Mouse (Mus musculus): Measurements from ENCODE around the gene Gm20388.

Gene Gm20388

DNA sequence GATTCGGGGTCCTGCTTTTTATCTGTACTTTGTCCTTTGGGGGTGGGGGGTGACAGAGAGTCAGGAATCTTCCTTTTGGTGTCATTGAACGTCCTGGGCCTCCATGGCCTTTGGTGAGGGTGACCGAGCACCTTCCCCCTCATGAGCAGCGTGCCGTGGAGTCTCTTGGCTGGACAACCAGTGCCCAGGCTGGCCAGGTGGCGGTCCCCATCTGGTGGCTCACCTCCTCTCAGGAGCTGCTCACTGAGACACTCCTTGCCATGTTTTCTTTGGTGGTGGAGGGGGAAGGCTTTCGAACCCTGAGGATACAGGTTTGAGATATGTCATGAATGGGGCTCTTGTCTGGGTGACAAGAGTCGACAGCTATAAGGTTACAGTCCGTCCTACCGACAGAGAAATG, 139.7 kb downstream of the Gm20388 start:
- DNase-seq: no peak

GRCm38 (mm10) chr8:120051006-120051405, 140.4 kb downstream of the Gm20388 start:
- DNase-seq: no peak

- no peak for DNase-seq
Measured at GRCm38 (mm10) chr8:120051908-120052307, 141.3 kb downstream of the Gm20388 start.

- DNase-seq: no peak
Measured at GRCm38 (mm10) chr8:120052318-120052717, 141.7 kb downstream of the Gm20388 start.

DNA sequence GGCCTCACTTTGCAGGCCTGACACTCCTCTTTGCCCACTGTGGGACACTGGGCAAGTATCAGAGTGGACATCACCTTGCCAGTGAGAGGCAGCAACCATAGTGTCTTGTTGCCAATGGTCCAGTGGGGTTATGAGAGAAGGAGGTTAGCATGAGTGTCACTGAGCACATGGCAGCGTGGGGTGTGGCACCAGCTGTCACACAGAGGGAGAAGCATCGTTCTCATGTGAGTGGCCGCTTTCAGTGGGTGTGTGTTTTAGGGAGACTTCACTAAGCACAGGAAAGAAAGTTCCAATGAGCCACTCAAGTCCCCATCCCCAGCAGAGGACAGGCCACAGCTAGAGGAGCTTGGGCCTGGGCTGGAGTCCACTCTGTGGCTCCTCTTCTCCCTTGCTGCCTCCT, 144.2 kb downstream of the Gm20388 start:
- DNase-seq: no peak

- no peak for DNase-seq
Measured at GRCm38 (mm10) chr8:120057078-120057477, 146.4 kb downstream of the Gm20388 start.

DNA sequence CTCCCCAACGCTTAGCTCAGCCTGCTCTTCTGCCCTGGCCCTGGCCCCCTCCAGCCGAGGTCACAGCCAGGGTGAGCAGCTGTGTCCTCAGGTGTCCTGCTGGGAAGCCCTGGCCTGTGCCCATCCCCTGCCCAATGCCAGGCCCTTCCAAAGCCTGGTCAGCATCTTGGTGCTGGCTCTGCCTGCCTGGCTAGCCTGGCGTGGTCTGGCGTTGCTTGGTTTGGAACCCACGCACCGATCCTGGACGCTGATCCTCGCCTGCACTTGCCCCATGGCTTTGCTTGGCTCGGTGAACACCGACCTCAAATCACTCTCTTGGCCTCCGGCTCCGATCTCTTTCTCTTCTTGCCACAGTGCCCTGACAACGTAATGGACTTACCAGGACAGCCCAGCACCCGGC, 152.1 kb downstream of the Gm20388 start:
- no peak for DNase-seq

GRCm38 (mm10) chr8:120063326-120063725, 152.7 kb downstream of the Gm20388 start:
- no peak for DNase-seq

- DNase-seq: no peak
Measured at GRCm38 (mm10) chr8:120065611-120066010, 155.0 kb downstream of the Gm20388 start.

DNA sequence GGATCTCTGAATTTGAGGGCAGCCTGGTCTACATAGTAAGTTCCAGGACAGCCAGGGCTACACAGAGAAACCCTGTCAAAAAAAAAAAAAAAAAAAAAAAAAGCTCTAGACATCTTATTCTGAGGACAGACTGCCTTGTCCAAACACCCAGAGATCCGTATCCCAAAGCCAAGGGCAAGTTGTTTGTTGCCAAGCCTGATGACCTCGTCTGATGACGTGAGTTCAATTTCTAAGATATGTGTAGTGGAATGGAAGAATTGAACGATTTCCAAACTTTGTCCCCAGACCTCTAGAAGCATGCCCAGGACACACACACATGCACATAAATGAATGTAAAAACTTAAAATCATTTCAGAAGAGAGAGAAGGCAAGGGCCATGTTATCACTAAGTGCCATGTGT, 155.6 kb downstream of the Gm20388 start:
- no peak for DNase-seq

DNA sequence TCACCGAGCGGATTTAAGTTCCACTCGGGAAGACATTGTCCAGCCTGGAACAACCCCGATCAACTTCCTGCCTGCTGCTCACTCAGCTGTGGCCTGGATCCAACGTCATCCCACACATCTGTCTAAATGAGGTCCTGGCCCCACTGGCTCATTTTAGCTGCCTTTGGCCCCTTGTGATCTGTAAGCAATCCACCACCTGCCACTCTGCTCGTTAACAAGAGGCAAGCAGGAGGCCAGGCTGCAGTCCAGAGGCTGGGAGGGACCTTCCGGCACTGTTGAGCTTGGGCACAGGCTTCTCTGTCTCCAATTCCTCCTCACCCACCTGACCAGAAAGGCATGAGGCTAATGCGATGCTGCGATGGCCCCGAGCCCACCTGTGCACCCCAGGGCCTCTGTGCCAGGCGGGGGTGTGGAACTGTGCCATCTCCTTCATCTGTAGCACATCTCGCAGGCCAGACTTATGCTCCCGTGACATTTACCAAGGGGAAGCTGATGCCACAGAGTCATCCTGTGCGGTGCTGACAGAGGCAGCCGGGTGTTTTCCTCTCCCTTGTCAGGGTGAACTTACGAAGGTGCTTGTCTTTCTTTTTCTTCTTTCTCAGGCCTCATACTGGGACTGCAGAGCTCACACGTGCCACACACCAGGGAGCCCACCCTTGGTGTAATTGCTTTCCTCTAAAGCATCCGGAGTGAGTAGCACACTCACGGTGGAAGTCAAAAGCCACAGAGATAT, 157.5 kb downstream of the Gm20388 start:
- DNase-seq: peak; percentile 68 to 70

- DNase-seq: peak; percentile 93 to 94
Measured at GRCm38 (mm10) chr8:120071684-120072083, 161.0 kb downstream of the Gm20388 start.

GRCm38 (mm10) chr8:120072259-120072658, 161.6 kb downstream of the Gm20388 start:
- peak; percentile 83 to 84 for DNase-seq

- peak in 1 of 2 experiments; percentile 38 for DNase-seq
Measured at GRCm38 (mm10) chr8:120072827-120073226, 162.2 kb downstream of the Gm20388 start.

DNA sequence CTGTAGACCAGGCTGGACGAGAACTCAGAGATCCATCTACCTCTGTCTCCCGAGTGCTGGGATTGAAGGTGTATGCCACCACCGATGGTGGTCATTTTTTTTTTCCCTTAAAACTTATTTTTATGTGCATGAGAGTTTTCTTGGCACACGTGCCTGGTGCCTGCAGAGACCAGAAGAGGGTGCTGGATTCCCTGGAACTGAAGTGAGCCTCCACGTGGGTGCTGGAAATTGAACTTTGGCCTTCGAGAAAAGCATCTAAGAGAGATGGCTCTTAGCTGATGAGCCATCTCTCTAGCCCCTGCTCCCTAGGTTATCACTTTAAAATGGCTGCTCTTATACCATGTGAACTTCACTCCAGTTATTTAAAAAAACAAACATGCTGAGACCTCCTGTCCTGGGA, 163.9 kb downstream of the Gm20388 start:
- no peak for DNase-seq

DNA sequence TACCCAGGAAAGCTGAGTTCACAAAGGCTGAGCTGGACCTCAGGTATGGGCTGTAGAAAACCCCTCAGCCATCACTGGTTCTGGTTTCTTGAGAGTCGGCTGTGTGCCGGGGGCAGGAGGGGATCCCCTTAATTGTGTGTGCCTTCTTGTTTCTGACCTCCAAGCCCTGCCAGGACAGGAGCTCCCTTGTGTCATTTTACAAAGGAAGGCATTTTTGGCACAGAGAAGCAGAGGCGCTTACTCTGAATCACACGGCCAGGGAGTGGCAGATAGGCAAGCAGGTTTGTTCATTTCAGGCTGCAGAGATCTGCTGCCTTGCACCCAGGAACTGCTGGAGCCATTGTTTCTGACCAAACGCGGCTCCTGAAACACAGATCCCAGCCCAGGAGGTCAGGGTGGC, 164.7 kb downstream of the Gm20388 start:
- no peak for DNase-seq

DNA sequence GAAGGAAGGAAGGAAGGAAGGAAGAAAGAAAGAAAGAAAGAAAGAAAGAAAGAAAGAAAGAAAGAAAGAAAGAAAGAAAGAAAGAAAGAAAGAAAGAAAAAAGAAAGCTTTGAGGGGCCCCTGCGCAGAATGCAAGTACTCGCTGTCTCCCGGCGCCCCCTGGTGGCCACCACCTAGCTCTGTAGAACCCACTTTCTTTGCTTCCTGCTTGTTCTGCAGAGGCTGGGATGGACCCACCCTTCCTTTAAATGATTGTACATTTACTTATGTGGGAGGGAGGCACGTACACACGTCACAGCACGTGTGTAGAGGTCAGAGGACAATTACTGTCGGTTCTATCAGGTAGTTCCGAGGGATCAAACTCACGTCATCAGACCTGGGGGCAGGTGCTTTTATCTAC, 167.4 kb downstream of the Gm20388 start:
- DNase-seq: peak; percentile 91 to 93

DNA sequence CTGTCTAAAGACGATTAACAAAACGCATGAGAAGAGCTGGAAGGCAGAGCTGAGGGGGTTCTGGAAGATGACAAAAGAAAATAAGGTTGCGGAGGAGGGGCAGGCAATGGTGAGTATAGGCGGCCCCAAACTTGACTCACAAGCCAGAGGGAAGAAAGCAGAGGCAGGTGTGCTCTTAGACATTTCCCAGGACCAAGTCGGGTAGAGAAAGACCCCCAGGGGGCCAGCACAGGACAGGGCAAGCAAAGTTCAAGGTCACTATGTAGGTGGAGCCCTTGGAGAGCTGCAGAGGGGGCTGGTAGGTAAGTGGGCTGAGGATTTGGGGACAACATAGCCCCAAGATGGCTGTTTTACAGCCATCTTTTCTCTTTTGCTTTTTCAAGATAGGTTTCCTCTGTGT, 168.7 kb downstream of the Gm20388 start:
- DNase-seq: no peak

- peak; percentile 48 to 60 for DNase-seq
Measured at GRCm38 (mm10) chr8:120083261-120083660, 172.6 kb downstream of the Gm20388 start.

DNA sequence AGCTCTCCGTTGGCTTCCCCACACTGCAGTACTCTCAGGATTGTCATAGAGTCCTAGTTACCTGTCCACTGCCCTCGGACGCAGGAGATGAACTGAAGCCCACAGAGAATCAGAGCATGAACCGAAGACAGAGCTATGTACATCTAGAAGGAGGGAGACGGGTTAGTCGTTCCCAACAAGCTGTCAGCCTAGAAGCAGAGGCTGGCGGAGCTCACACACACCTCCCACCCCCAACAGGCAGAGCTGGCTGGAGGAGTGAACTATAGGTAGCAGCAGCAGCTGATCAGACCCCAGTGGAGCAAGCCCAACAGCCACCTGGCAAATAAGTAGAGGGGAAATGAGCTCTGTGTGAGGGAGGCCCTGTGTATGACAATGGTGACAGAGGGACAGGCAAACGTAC, 174.1 kb downstream of the Gm20388 start:
- no peak for DNase-seq

DNA sequence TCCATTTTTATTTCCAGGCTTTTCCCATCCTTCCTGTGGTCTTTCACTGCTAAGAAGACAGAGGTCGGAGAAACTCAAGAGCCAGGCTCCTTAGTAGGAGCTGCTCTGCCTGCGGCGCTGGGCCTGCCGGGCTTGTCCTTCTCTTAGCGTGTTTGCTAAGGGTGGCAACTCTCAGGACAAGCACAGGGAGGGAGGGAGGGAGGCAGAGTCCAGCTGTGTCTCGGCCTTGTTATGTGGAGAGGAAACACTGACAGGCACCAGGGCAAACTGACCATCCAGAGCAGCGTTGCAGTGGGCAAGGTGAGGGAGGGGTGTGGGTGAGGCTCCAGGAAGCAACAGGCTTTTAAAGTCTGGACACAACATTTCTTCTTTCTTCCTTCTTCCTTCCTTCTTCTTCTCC, 178.9 kb downstream of the Gm20388 start:
- no peak for DNase-seq

- peak; percentile 57 to 75 for DNase-seq
Measured at GRCm38 (mm10) chr8:120091032-120091431, 180.4 kb downstream of the Gm20388 start.

- DNase-seq: no peak
Measured at GRCm38 (mm10) chr8:120093103-120093502, 182.5 kb downstream of the Gm20388 start.

DNA sequence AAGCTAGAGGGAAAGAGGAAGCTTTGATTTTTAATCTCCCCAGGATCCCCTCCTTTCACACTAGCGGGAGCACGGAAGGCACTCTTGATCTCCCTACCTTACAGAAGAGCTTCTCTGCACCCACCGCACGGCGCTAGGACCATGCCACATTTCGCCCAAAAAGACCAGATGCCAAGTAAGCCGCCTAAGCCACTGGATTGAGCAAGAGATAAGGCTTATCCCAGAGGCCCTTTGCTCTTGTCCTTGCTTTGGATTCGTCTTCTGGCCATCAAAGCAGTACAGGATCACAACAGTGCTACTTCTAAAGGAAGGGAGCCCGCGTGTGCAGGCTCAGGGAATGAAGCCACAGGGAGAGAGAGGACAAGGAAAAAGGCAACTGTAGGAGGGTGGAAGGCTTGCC, 184.2 kb downstream of the Gm20388 start:
- no peak for DNase-seq

DNA sequence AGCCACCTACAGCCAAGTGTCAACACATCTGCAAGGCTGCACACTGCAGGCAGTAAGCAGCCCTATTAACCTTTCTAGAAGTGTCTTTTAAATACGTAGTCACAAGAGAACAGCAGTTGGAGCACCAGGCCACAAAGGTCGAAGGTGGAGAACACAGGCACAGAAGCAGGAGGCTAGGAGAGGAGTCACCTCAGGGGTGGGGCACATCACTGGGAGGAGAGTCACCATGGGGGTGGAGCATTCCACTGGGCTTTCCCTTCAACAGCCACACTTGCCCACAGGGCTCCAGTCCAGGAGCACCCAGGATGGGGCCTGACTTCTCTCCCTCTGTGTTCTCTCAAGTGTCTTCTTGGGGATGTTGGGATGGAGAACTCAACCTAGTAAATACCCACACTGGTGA, 185.8 kb downstream of the Gm20388 start:
- no peak for DNase-seq
